16 mouse cellular contexts compared by ENCODE assay signal in genomic region chr10:68155431-68156119, GRCm38 (mm10).
DNase-seq lines count a peak whose midpoint lies in the region; ATAC-seq lines count a peak whose summit lies in the region.
"Had no signal": no experiment of that assay in that cellular context is flagged by ENCODE, and none has a peak within 500 bp of the region (broad histone marks: within the 10 kb centered on the region; RNA-seq: fewer than 3 reads in every experiment).

No protein-coding gene starts in this region.

- DNase-seq in heart, adult 11 months: no peak
- peak; percentile 46 for DNase-seq in MEL-GATA-1-ER (ENCODE audit: extremely low read depth, low read depth)
- DNase-seq in cerebellum, adult 8-10 months: no peak
- DNase-seq in B cell, adult 2 months: no peak
- DNase-seq: adrenal gland, postnatal 14 days; cerebellum, adult 11-12 months; gastrocnemius, postnatal 36 days; heart, postnatal 10 days; kidney, adult 9 months; thymus, postnatal 36 days had no signal

- H3K4me3 ChIP-seq in heart, embryonic 13.5 days: no peak overlapping the region
- H3K4me3 ChIP-seq in intestine, embryonic 16.5 days (ENCODE audit: low read length): no peak overlapping the region
- H3K4me3 ChIP-seq: megakaryocyte, embryonic 14.5 days had no signal

- peaks cover 54% of the 10 kb centered on the region for H3K4me1 ChIP-seq in heart, embryonic 13.5 days
- peaks cover 14% of the 10 kb centered on the region for H3K4me1 ChIP-seq in intestine, embryonic 16.5 days (ENCODE audit: control insufficient read depth, insufficient read depth, low read length)

- H3K9ac ChIP-seq in heart, embryonic 13.5 days: no peak overlapping the region
- no peak overlapping the region for H3K9ac ChIP-seq in intestine, embryonic 16.5 days (ENCODE audit: low read depth, low read length)
- H3K9ac ChIP-seq: hindbrain, embryonic 14.5 days had no signal

- H3K36me3 ChIP-seq in heart, embryonic 13.5 days: peaks cover 18% of the 10 kb centered on the region
- H3K36me3 ChIP-seq in intestine, embryonic 16.5 days (ENCODE audit: control insufficient read depth, insufficient read depth, low read length): no peaks in the 10 kb centered on the region

- ATAC-seq in heart, embryonic 13.5 days (ENCODE audit: extremely low read depth, insufficient number of reproducible peaks, low FRiP score, low TSS enrichment): no peak
- peak; percentile 39; the same call in 1 of the 2 replicates for ATAC-seq in intestine, embryonic 16.5 days
- peak; percentile 72 for ATAC-seq in megakaryocyte progenitor cell, adult 5-6 weeks (replicated peaks; ENCODE audit: poor library complexity)
- ATAC-seq in frontal cortex, adult (ENCODE audit: low TSS enrichment): no peak

- H3K27me3 ChIP-seq in heart, embryonic 13.5 days (replicated peaks): no peaks in the 10 kb centered on the region
- H3K27me3 ChIP-seq in intestine, embryonic 16.5 days (replicated peaks; ENCODE audit: control insufficient read depth, insufficient read depth, low read length): no peaks in the 10 kb centered on the region
- H3K27me3 ChIP-seq: megakaryocyte, embryonic 14.5 days had no signal

- peak overlapping the region; percentile 54 for H3K27ac ChIP-seq in heart, embryonic 13.5 days (replicated peaks)
- H3K27ac ChIP-seq in intestine, embryonic 16.5 days (ENCODE audit: low read length): no peak overlapping the region
- H3K27ac ChIP-seq: hindbrain, embryonic 14.5 days had no signal

- H3K9me3 ChIP-seq in heart, embryonic 13.5 days: 0 out of 2 replicates have a peak, but pooled peaks cover 4% of the 10 kb centered on the region
- H3K9me3 ChIP-seq in intestine, embryonic 16.5 days (ENCODE audit: control insufficient read depth, low read length): peaks cover 5% of the 10 kb centered on the region; the same call in 1 of the 2 replicates
- H3K9me3 ChIP-seq: megakaryocyte, embryonic 14.5 days had no signal

- peak overlapping the region; percentile 21 for H3K4me2 ChIP-seq in heart, embryonic 13.5 days
- no peak overlapping the region for H3K4me2 ChIP-seq in intestine, embryonic 16.5 days (ENCODE audit: low read depth, low read length)
- H3K4me2 ChIP-seq: hindbrain, embryonic 14.5 days had no signal

- WGBS in heart, embryonic 13.5 days: 81% methylated on average over 6 of the region's 6 CpGs
- whole genome bisulfite sequencing in intestine, embryonic 16.5 days: 94% methylated on average over 6 of the region's 6 CpGs

Comparison
In these comparisons a context has a peak if more than half of its experiments do, and no peak if none do; other contexts are left out.
1. ATAC-seq: peak in intestine, embryonic 16.5 days (single experiment) and megakaryocyte progenitor cell, adult 5-6 weeks (single experiment); none in heart, embryonic 13.5 days (single experiment) and frontal cortex, adult (single experiment).